Mouse (Mus musculus) forebrain, embryonic 16.5 days (tissue): ENCODE measurements around the gene Olfr810. TPM values are rescaled to one million over a fixed set of nuclear protein-coding genes. Genes with fewer than 3 reads are reported as not detected.

Experiments used
- ATAC-seq: fragments of 200-750 bp; cut with Nextera tagmentation; 2 replicates; pipeline ENCODE4 v1.8.0; 2017; ENCODE audit warnings: mild to moderate bottlenecking, moderate library complexity
- H3K27ac ChIP-seq: fragments of 300-500 bp; sonication (generic); 2 replicates; pipeline ENCODE4 v1.5.1; 2014; ENCODE audit warnings: low read length, control low read depth
- H3K27me3 ChIP-seq: fragments of 300-500 bp; sonication (generic); replicated peaks from 2 replicates; pipeline ENCODE4 v1.6.1; 2014; ENCODE audit warnings: low read length; ENCODE audit not compliant: control insufficient read depth, insufficient read depth
- H3K36me3 ChIP-seq: fragments of 300-500 bp; sonication (generic); 2 replicates; pipeline ENCODE4 v1.6.1; 2014; ENCODE audit not compliant: control insufficient read depth, insufficient read depth
- H3K4me1 ChIP-seq: fragments of 300-500 bp; sonication (generic); replicated peaks from 2 replicates; pipeline ENCODE4 v1.6.1; 2014; ENCODE audit warnings: low read length; ENCODE audit not compliant: control insufficient read depth, insufficient read depth
- H3K4me2 ChIP-seq: fragments of 300-500 bp; sonication (generic); 2 replicates; pipeline ENCODE4 v1.6.1; 2014; ENCODE audit warnings: mild to moderate bottlenecking, low read length, control low read depth
- H3K4me3 ChIP-seq: fragments of 300-500 bp; sonication (generic); replicated peaks from 2 replicates; pipeline ENCODE4 v1.5.1; 2014; ENCODE audit warnings: mild to moderate bottlenecking, low read length, control low read depth
- H3K9ac ChIP-seq: fragments of 300-500 bp; sonication (generic); replicated peaks from 2 replicates; pipeline ENCODE4 v1.6.1; 2014; ENCODE audit warnings: low read depth, low read length, control low read depth
- H3K9me3 ChIP-seq: fragments of 300-500 bp; sonication (generic); 2 replicates; pipeline ENCODE4 v1.6.1; 2016; ENCODE audit warnings: low read length; ENCODE audit not compliant: control insufficient read depth
- WGBS: fragments of 180-500 bp; shearing (Covaris S2); extraction: QIAGEN DNeasy Blood & Tissue Kit; methylation state at CpG from one replicate; pipeline ENCODE4 v1.1.7; 2014; 5-methylcytosine and 5-hydroxymethylcytosine counted together
- polyA plus RNA-seq: library from polyadenylated mRNA; unstranded; fragments of >200 nt; fragmentation: Nextera tagmentation; extraction: Ambion mirVana; gene quantifications from 2 replicates; pipeline ENCODE4 v1.2.1, GENCODE M21; 2015

Olfr810 gene
- polyA plus RNA-seq: not detected in 2 replicates

- Histone ChIP-seq H3K36me3 (no peaks in the 10 kb centered on the region), H3K9me3 (no peaks in the 10 kb centered on the region), H3K27ac (no peak within 1 kb of the TSS), H3K9ac (no peak within 1 kb of the TSS), H3K4me1 (no peaks in the 10 kb centered on the region), H3K4me2 (no peak within 1 kb of the TSS), H3K27me3 (no peaks in the 10 kb centered on the region), H3K4me3 (no peak within 1 kb of the TSS)
- ATAC-seq: no peak
Measured at GRCm38 (mm10) chr10:129794817-129795216, at the start of gene Olfr810. Gene Olfr810, minus strand, starts transcription at chr10:129794917.

GRCm38 (mm10) chr10:129804296-129804695 lies 9.6 kb upstream of the Olfr810 start, which contains the start of gene Olfr811:
Gene Olfr811, minus strand, starts transcription at chr10:129804396.
- no peak within 1 kb of the TSS for H3K9ac ChIP-seq
- no peaks in the 10 kb centered on the region for H3K9me3 ChIP-seq
- no peak within 1 kb of the TSS for H3K27ac ChIP-seq
- H3K27me3 ChIP-seq: no peaks in the 10 kb centered on the region
- no peak within 1 kb of the TSS for H3K4me3 ChIP-seq
- H3K4me2 ChIP-seq: no peak within 1 kb of the TSS
- WGBS: 85% methylated on average over 4 of the region's 4 CpGs
- ATAC-seq: no peak
- no peaks in the 10 kb centered on the region for H3K36me3 ChIP-seq
- H3K4me1 ChIP-seq: no peaks in the 10 kb centered on the region

- Histone ChIP-seq H3K4me2 (no peak overlapping the region), H3K36me3 (no peaks in the 10 kb centered on the region)
Measured at GRCm38 (mm10) chr10:129778123-129778522, 16.6 kb downstream of the Olfr810 start.

GRCm38 (mm10) chr10:129774338-129774737 lies 20.4 kb downstream of the Olfr810 start, which contains the start of gene Olfr809:
Gene Olfr809, plus strand, starts transcription at chr10:129774638.
- no peaks in the 10 kb centered on the region for H3K9me3 ChIP-seq
- H3K4me1 ChIP-seq: no peaks in the 10 kb centered on the region
- no peak within 1 kb of the TSS for H3K9ac ChIP-seq
- H3K4me3 ChIP-seq: no peak within 1 kb of the TSS
- H3K27ac ChIP-seq: no peak within 1 kb of the TSS
- H3K27me3 ChIP-seq: no peaks in the 10 kb centered on the region
- H3K4me2 ChIP-seq: no peak within 1 kb of the TSS
- ATAC-seq: no peak
- no peaks in the 10 kb centered on the region for H3K36me3 ChIP-seq

More at GRCm38 (mm10) chr10:129778123-129778522, 16.6 kb downstream of the Olfr810 start:
- Histone ChIP-seq H3K9ac (no peak overlapping the region), H3K27ac (no peak overlapping the region), H3K4me3 (no peak overlapping the region), H3K4me1 (no peaks in the 10 kb centered on the region), H3K9me3 (no peaks in the 10 kb centered on the region), H3K27me3 (no peaks in the 10 kb centered on the region)
- no peak for ATAC-seq

GRCm38 (mm10) chr10:129765182-129765581 lies 29.5 kb downstream of the Olfr810 start, which contains the start of gene Olfr808:
Gene Olfr808, plus strand, starts transcription at chr10:129765482.
- Histone ChIP-seq H3K36me3 (no peaks in the 10 kb centered on the region), H3K4me1 (no peaks in the 10 kb centered on the region), H3K4me3 (no peak within 1 kb of the TSS), H3K27me3 (no peaks in the 10 kb centered on the region), H3K9ac (no peak within 1 kb of the TSS), H3K4me2 (no peak within 1 kb of the TSS), H3K27ac (no peak within 1 kb of the TSS), H3K9me3 (no peaks in the 10 kb centered on the region)
- 98% methylated on average over 1 of the region's 1 CpGs for WGBS
- no peak for ATAC-seq

- Histone ChIP-seq H3K4me2 (no peak within 1 kb of the TSS), H3K27ac (no peak within 1 kb of the TSS), H3K36me3 (no peaks in the 10 kb centered on the region), H3K4me1 (no peaks in the 10 kb centered on the region), H3K9me3 (no peaks in the 10 kb centered on the region), H3K9ac (no peak within 1 kb of the TSS), H3K27me3 (no peaks in the 10 kb centered on the region), H3K4me3 (no peak within 1 kb of the TSS)
- WGBS: 87% methylated on average over 1 of the region's 1 CpGs
- no peak for ATAC-seq
Measured at GRCm38 (mm10) chr10:129757693-129758092, 37.0 kb downstream of the Olfr810 start, which contains the start of gene Olfr807. Gene Olfr807, minus strand, starts transcription at chr10:129757793.

GRCm38 (mm10) chr10:129741821-129742220 lies 52.9 kb downstream of the Olfr810 start, which contains the start of gene Olfr806:
Gene Olfr806, minus strand, starts transcription at chr10:129741921.
- H3K9ac ChIP-seq: no peak within 1 kb of the TSS
- no peak within 1 kb of the TSS for H3K4me3 ChIP-seq
- no peaks in the 10 kb centered on the region for H3K36me3 ChIP-seq
- no peak within 1 kb of the TSS for H3K4me2 ChIP-seq
- no peaks in the 10 kb centered on the region for H3K27me3 ChIP-seq
- no peaks in the 10 kb centered on the region for H3K4me1 ChIP-seq
- no peak for ATAC-seq
- no peaks in the 10 kb centered on the region for H3K9me3 ChIP-seq
- H3K27ac ChIP-seq: no peak within 1 kb of the TSS

Other genes starting within 250 kb of the Olfr810 start
- gene Olfr794, start 227.3 kb downstream of the Olfr810 start, polyA plus RNA-seq: not detected in 2 replicates
- gene Olfr796, start 182.3 kb downstream of the Olfr810 start, polyA plus RNA-seq: not detected in 2 replicates
- not detected in 2 replicates for gene Olfr798, start 167.0 kb downstream of the Olfr810 start, polyA plus RNA-seq
- gene Olfr799, start 157.4 kb downstream of the Olfr810 start, polyA plus RNA-seq: not detected in 2 replicates
- not detected in 2 replicates for gene Olfr800, start 137.2 kb downstream of the Olfr810 start, polyA plus RNA-seq
- gene Olfr801, start 121.1 kb downstream of the Olfr810 start, polyA plus RNA-seq: not detected in 2 replicates
- gene Olfr802, start 106.7 kb downstream of the Olfr810 start, polyA plus RNA-seq: 0.06 TPM in 1 of 2 replicates, not detected in the other
- not detected in 2 replicates for gene Olfr803, start 100.6 kb downstream of the Olfr810 start, polyA plus RNA-seq
- not detected in 2 replicates for gene Olfr804, start 91.7 kb downstream of the Olfr810 start, polyA plus RNA-seq
- not detected in 2 replicates for gene Olfr805, start 65.5 kb downstream of the Olfr810 start, polyA plus RNA-seq
- gene Olfr806, start 53.0 kb downstream of the Olfr810 start, polyA plus RNA-seq: not detected in 2 replicates
- gene Olfr807, start 37.1 kb downstream of the Olfr810 start, polyA plus RNA-seq: not detected in 2 replicates
- not detected in 2 replicates for gene Olfr808, start 29.4 kb downstream of the Olfr810 start, polyA plus RNA-seq
- not detected in 2 replicates for gene Olfr809, start 20.3 kb downstream of the Olfr810 start, polyA plus RNA-seq
- gene Olfr811, start 9.5 kb upstream of the Olfr810 start, polyA plus RNA-seq: not detected in 2 replicates
- not detected in 2 replicates for gene Olfr812, start 51.2 kb upstream of the Olfr810 start, polyA plus RNA-seq
- gene Olfr813, start 60.5 kb upstream of the Olfr810 start, polyA plus RNA-seq: not detected in 2 replicates
- not detected in 2 replicates for gene Olfr814, start 84.9 kb upstream of the Olfr810 start, polyA plus RNA-seq
- gene Olfr815, start 111.0 kb upstream of the Olfr810 start, polyA plus RNA-seq: not detected in 2 replicates
- not detected in 2 replicates for gene Olfr816, start 120.7 kb upstream of the Olfr810 start, polyA plus RNA-seq
- gene Olfr818, start 154.2 kb upstream of the Olfr810 start, polyA plus RNA-seq: not detected in 2 replicates
- not detected in 2 replicates for gene Olfr819, start 172.3 kb upstream of the Olfr810 start, polyA plus RNA-seq
- not detected in 2 replicates for gene Olfr247, start 181.2 kb upstream of the Olfr810 start, polyA plus RNA-seq
- not detected in 2 replicates for gene Gm10310, start 190.1 kb upstream of the Olfr810 start, polyA plus RNA-seq
- not detected in 2 replicates for gene Olfr820, start 217.7 kb upstream of the Olfr810 start, polyA plus RNA-seq
- gene Olfr821, start 235.4 kb upstream of the Olfr810 start, polyA plus RNA-seq: not detected in 2 replicates